Mouse (Mus musculus) stomach, postnatal 0 days (tissue): ENCODE measurements around the gene Phkg2.

Experiments used
- CTCF ChIP-seq: IDR thresholded peaks from 2 replicates; pipeline ENCODE4 v1.5.1; 2016; ENCODE audit warnings: antibody characterized with exemption, low read depth, mild to moderate bottlenecking, moderate library complexity
- EP300 ChIP-seq: optimal IDR thresholded peaks from 2 replicates; pipeline ENCODE3; 2016; ENCODE audit warnings: antibody characterized with exemption

GRCm38 (mm10) chr7:127611561-127611960 lies 38.4 kb downstream of the Phkg2 start:
- TF ChIP-seq CTCF (no peak), EP300 (no peak)
